Mouse (Mus musculus): ENCODE measurements around the gene Ccdc78.

The Ccdc78 gene

DNA sequence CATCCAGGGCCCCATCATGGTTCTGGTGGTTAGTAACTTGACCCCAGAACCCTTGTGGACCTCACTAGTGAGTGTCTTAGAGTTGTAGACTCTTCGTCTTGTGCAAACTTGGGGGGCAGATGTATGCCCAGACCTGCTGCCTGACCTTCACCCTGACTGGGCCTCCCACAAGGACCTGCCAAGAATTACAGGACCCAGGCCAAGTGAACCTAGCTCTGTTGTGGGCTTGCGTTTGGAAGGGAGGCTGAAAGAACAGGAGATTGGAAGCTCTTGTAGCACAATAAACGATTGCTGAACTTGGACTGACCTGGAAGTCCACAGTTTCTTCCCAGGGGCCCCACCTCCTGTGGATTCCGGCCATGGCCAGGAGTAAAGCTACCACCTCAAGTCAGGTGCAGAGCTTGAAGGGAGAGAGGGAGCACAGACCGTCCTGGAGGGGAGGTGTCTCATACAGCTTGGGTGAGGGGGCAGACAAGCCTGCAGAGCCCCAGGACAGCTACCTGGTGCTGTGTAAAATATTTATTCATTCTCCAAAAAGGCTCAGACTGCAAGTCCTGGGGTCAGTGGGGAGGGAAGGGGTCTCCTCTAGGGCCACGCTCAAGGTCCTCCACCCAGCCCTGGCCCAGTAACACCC lies 47.7 kb downstream of the Ccdc78 start:
- DNase-seq (ENCODE audit: low spot score in 2 of 2) = no peak

DNA sequence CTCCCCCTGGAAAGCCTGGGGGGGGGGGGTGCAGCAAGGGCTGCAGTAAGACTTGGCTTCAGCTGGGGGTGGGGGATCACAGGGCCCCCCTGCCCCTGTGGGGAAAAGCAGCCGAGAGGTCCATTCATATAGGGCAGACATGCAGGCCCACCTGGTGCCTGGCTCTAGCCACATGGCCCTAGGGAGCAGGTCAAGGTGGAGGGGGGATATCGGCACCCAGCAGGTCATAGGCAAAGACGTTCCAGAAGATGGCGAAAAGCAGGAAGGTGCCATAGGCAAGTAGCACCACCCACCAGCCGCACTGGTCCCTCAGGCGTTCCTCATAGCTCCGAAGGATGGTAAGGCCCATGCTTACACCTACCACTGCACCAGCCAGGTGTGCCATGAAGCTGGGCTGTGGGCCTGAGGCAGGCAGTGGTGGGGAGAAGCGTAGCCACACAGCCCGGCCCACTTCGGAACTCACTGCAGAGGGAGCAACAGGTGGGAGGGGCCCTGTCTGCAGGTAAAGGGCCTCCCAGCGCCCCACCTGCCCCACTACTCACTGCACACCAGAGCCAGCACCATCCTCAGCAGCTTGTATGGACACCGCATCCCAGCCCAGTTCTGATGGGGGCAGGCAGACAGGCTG lies 48.3 kb downstream of the Ccdc78 start:
- DNase-seq (ENCODE audit: low spot score in 2 of 2) = no peak

DNA sequence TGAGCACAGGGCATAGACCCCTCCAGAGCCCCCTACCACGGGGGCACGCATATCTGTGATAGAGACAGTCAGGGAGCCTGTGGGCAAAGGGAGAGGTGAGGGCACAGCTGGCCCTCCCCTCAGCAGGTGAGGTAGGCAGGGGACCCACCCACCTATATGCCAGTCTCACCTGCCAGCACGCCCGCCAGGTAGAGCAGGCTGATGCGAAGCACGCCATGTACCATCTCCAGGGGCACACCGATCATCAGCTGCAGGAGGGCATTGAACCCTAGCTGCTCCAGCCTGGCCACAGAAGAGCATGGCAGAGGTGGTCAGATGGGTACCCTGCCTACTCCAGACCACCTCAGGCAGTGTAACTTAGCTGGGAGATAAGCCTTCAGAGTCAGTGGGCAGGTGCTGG lies 48.9 kb downstream of the Ccdc78 start:
- no peak for DNase-seq (ENCODE audit: low spot score in 2 of 2)

DNA sequence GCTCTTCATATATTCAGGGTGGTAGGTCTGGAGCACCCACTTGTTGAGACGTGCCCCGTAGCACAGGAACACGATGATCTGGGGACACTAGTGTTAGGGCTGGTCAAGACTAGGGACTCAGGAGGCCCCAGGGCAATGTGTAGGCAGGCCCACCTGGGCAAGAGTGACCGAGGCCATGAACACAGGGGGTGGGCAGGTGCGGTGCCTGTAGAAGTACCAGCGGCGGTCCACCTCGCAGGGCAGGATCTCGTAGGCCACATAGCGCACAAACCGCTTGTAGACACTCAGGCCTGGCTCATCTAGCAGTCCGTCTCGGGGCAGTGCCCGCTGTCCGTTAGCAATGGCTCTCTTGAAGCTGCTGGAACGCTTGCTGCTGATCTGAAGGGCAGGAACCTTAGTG lies 49.4 kb downstream of the Ccdc78 start:
- DNase-seq (ENCODE audit: low spot score in 2 of 2) = no peak

DNA sequence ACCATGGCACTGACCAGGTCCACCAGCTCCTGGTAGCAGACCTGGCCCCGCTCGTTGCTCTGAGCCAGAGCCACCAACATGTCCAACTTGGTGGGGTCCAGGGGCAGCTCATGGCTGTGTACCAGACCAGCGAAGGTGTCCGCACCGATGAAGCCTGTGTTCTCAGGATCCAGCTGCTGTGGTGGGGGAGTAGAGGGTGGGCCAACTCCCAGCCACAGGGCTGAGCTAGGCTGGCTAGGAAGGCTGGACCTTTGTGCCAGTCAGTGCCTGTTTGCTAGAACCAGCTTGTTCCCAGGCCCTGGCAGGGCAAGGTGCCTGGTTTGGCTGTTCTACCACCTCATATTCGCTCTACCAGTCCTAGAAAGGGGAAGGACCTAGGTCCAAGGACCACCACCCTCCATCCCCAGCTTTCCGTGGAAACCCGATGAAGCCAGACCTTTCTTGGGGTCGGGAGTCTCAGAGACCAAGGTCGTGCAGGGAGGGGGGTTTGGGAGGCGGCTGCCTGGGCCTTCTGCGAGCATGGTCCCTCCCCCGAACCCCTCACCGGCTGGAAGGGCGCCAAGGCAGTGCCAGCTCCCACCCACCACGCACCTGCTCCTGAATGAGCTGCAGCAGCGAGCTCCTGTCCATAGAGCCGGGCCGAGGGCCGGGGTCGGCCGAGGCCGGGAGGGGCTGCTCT lies 50.2 kb downstream of the Ccdc78 start:
- DNase-seq (ENCODE audit: low spot score in 2 of 2) = no peak

DNA sequence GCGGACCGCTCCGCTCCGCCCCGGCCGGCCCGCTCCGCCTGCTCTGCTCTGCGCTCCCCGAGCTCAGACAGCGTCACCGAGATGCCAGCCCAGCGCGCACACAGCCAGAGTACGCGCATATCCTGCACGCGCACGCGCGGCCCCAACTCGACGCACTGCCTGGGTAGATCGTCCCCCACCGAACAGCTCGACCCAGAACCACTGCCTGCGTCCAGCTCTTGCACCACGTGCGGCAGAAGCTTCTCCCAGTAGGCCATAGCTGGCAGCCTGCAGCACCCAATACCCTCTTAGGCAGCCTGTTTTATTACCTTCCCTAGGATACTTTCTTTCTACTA lies 50.7 kb downstream of the Ccdc78 start, which contains the start of gene Rhbdl1:
Rhbdl1 (minus strand) TSS at position 220 of the 335 bp plus-strand sequence.
- no peak for DNase-seq (ENCODE audit: low spot score in 2 of 2)

- no peak for DNase-seq (ENCODE audit: low spot score in 2 of 2)
Observed at GRCm38 (mm10) chr17:25837533-25837932, 51.2 kb downstream of the Ccdc78 start.

DNA sequence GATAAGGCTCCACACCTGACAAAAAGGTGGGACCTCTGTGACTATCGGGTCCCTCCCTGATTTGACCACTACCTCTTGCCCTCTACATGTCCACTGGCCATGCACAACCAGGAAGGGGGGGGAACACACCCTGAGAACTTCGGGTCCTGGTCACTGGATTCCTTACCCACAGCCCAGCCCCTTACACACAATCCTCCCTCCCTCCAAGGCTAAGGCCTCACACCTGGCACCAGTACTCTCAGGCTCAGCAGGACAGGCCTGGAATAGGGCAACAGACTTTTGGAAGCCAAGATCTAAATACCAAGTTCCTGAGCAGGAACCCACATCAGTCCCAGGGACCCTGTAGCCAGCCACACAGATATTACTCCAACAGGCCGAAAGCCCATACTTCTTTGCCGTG lies 52.5 kb downstream of the Ccdc78 start:
- DNase-seq (ENCODE audit: low spot score in 2 of 2) = no peak

GRCm38 (mm10) chr17:25839455-25840235 lies 53.3 kb downstream of the Ccdc78 start:
- no peak for DNase-seq (ENCODE audit: low spot score in 2 of 2)
